Comparison of ENCODE assay signal across 8 mouse cellular contexts in the genomic region with DNA sequence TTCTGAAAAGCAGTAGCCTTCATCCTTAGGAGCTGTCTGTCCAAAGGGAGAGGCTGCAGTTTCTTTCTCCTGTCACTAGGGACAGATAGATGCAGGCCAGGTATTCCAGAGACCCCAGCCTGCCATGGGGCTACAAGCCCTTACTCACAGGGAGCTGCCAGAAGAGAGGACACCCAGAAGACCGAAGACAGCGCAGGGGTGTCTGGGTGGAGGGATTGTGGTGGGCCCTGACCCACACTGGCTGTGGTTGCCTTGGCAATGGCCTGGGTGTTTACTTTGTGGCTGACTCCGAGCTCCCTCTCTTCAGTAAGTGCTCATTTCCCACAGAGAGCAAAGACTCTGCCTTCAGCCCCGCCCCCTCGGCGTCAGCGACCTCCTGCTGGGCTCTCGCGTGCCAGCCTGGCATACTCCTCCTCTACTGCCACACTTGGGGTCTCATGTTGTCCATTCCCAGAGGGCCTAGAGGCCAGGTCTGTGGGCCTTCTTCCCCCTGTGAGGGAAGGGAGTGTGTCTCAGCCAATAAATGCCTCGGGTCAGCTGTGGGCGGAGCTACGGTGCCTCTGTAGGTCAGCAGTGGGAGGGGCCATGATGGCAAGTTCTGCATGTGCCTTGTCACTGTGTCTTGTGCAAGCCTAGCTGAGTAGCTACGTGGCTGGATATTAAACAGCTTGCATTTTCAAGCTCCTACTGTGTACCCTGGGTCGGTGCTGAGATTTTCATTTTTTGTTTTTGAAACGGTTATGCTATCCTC. TPM values are rescaled to one million over a fixed set of nuclear protein-coding genes. Genes with fewer than 3 reads are reported as not detected.
DNase-seq lines count a peak whose midpoint lies in the region; ATAC-seq and TF ChIP-seq lines count a peak whose summit lies in the region.

No protein-coding gene starts in this region.

- DNase-seq in adipocyte (ENCODE audit: low spot score) = peak; percentile 99
- DNase-seq in embryonic facial prominence, embryonic 10.5 days (ENCODE audit: low spot score) = peak; percentile 86
- peak; percentile 85 for DNase-seq in heart, adult 8-10 months (ENCODE audit: low spot score)
- DNase-seq in kidney, adult 8-10 months = peak; percentile 88 to 90
- peak; percentile 99 for DNase-seq in lung, postnatal 0 days (ENCODE audit: low spot score)
- DNase-seq in ovary, postnatal 14 days (ENCODE audit: low spot score) = peak; percentile 55
- peak; percentile 93 for DNase-seq in urinary bladder, postnatal 14 days (ENCODE audit: low spot score)

- TF ChIP-seq CTCF in C2C12 (IDR thresholded peaks at IDR 0.05; ENCODE audit: control insufficient read depth, insufficient read depth, insufficient read length) = no peak
- peak; percentile 66 for TF ChIP-seq CTCF in lung, postnatal 0 days (IDR thresholded peaks at IDR 0.05)

- 3% methylated on average over 15 of the region's 15 CpGs for WGBS in embryonic facial prominence, embryonic 10.5 days
- 2% methylated on average over 15 of the region's 15 CpGs for WGBS in lung, postnatal 0 days

- peak overlapping the region; percentile 84 for H3K27ac ChIP-seq in embryonic facial prominence, embryonic 10.5 days (replicated peaks)
- peak overlapping the region; percentile 97 for H3K27ac ChIP-seq in lung, postnatal 0 days (ENCODE audit: low read length)

- no peak for TF ChIP-seq EP300 in lung, postnatal 0 days (IDR thresholded peaks at IDR 0.05)

- H3K4me1 ChIP-seq in embryonic facial prominence, embryonic 10.5 days = peaks cover 69% of the 10 kb centered on the region
- peaks cover 42% of the 10 kb centered on the region for H3K4me1 ChIP-seq in lung, postnatal 0 days (ENCODE audit: insufficient read depth, low read depth, low read length)

- H3ac ChIP-seq in C2C12 (ENCODE audit: control insufficient read depth, insufficient read length, low read depth) = peak overlapping the region; percentile 59

- peaks cover 86% of the 10 kb centered on the region for H3K79me2 ChIP-seq in C2C12 (ENCODE audit: control insufficient read depth, insufficient read depth)

- H3K4me2 ChIP-seq in lung, postnatal 0 days (replicated peaks; ENCODE audit: low read depth, low read length) = peak overlapping the region; percentile 48

- no peaks in the 10 kb centered on the region for H3K27me3 ChIP-seq in C2C12 (ENCODE audit: control insufficient read depth, insufficient read depth, insufficient read length)
- H3K27me3 ChIP-seq in embryonic facial prominence, embryonic 10.5 days (replicated peaks; ENCODE audit: low read depth, poor library complexity, severe bottlenecking) = peaks cover 16% of the 10 kb centered on the region
- no peaks in the 10 kb centered on the region for H3K27me3 ChIP-seq in lung, postnatal 0 days (replicated peaks; ENCODE audit: insufficient read depth, low read length)

- H3K9me3 ChIP-seq in embryonic facial prominence, embryonic 10.5 days = no peaks in the 10 kb centered on the region
- H3K9me3 ChIP-seq in lung, postnatal 0 days (ENCODE audit: low read length) = no peaks in the 10 kb centered on the region

- H3K9ac ChIP-seq in lung, postnatal 0 days (replicated peaks; ENCODE audit: low read depth) = no peak overlapping the region; the same call in none of the 2 replicates

- H3K36me3 ChIP-seq in C2C12 (ENCODE audit: control insufficient read depth, insufficient read depth) = peaks cover 12% of the 10 kb centered on the region
- no peaks in the 10 kb centered on the region for H3K36me3 ChIP-seq in embryonic facial prominence, embryonic 10.5 days (replicated peaks)
- no peaks in the 10 kb centered on the region for H3K36me3 ChIP-seq in lung, postnatal 0 days (ENCODE audit: insufficient read depth, low read length)

- peak; percentile 84 for ATAC-seq in lung, postnatal 0 days

- peaks cover 22% of the 10 kb centered on the region for H3K79me3 ChIP-seq in C2C12 (ENCODE audit: low read depth)

- no peak overlapping the region for H3K4me3 ChIP-seq in C2C12 (ENCODE audit: insufficient read depth, poor library complexity, severe bottlenecking)
- H3K4me3 ChIP-seq in embryonic facial prominence, embryonic 10.5 days = peak overlapping the region; percentile 60
- H3K4me3 ChIP-seq in lung, postnatal 0 days (ENCODE audit: low read depth, low read length) = peak overlapping the region; percentile 28

TF ChIP-seq in C2C12, 6 proteins besides CTCF, POLR2A, EP300 and RAD21:
- TF ChIP-seq CEBPB (IDR thresholded peaks at IDR 0.05; ENCODE audit: low read depth) (peak; percentile 91), FOSL1 (IDR thresholded peaks at IDR 0.05; ENCODE audit: insufficient read depth, low read length, poor library complexity, severe bottlenecking) (no peak), MYOG (IDR thresholded peaks at IDR 0.05; ENCODE audit: control insufficient read depth, extremely low read depth, insufficient read length) (no peak), MYOD1 (IDR thresholded peaks at IDR 0.05; ENCODE audit: control insufficient read depth, insufficient read length, low read depth) (no peak), MAX (IDR thresholded peaks at IDR 0.05) (peak; percentile 52), USF1 (IDR thresholded peaks at IDR 0.05; ENCODE audit: low read depth) (no peak)

RNA-seq across cellular contexts. Expression of a gene that starts 19.5 kb away (rescaled TPM):
- 23.9 TPM for polyA plus RNA-seq in C2C12 (2012; fragmentation: generic; extraction: Trizol)
- polyA plus RNA-seq in embryonic facial prominence, embryonic 10.5 days (2016; fragmentation: Nextera tagmentation; extraction: Ambion mirVana) = 2.4 TPM in 2 replicates
- total RNA-seq in heart, adult 8-10 months (2022) = 10 to 100 TPM; 13.3 to 14.9 (median 14.0) TPM
- polyA plus RNA-seq in lung, postnatal 0 days (2015; fragmentation: Nextera tagmentation; extraction: Ambion mirVana) = 7.0 and 8.4 TPM in 2 replicates
